Comparison of ENCODE assay signal across 8 mouse cellular contexts in the genomic region with DNA sequence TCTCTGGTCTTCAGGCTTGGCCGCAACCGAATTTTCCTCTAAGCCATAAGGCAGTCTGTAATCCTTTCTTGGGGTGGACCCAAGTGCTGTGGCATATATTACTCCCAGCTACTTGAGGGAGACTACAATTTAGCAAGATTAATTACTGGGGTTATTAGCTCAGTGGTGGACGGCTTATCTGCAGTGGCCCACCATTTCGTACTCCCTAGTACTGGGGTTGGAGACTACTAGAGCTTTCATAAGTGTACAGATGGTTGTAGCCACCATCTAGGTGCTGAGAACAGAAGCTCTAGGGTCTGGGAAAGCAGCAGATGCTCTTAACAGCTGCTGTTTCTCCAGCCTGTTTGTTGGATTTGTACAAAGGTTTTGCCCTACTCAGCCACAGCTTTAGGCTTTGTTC. TPM values are rescaled to one million over a fixed set of nuclear protein-coding genes. Genes with fewer than 3 reads are reported as not detected.
DNase-seq lines count a peak whose midpoint lies in the region; ATAC-seq and TF ChIP-seq lines count a peak whose summit lies in the region.

No protein-coding gene starts in this region.

- no peaks in the 10 kb centered on the region for H3K9me3 ChIP-seq in embryonic facial prominence, embryonic 12.5 days
- no peaks in the 10 kb centered on the region for H3K9me3 ChIP-seq in limb, embryonic 11.5 days (ENCODE audit: control insufficient read depth, low read length)

- H3K9ac ChIP-seq in embryonic facial prominence, embryonic 12.5 days: peak overlapping the region; percentile 83
- peak overlapping the region; percentile 75 for H3K9ac ChIP-seq in limb, embryonic 11.5 days (ENCODE audit: low read length)

- WGBS in embryonic facial prominence, embryonic 12.5 days: 34% methylated on average over 4 of the region's 4 CpGs
- WGBS in limb, embryonic 11.5 days: 31% methylated on average over 4 of the region's 4 CpGs

- H3K27me3 ChIP-seq in embryonic facial prominence, embryonic 12.5 days: no peaks in the 10 kb centered on the region
- no peaks in the 10 kb centered on the region for H3K27me3 ChIP-seq in limb, embryonic 11.5 days (ENCODE audit: control insufficient read depth, insufficient read depth, low read length)

- no peak overlapping the region; the same call in 1 of the 2 replicates for H3K27ac ChIP-seq in left cerebral cortex, adult 2 months
- H3K27ac ChIP-seq in embryonic facial prominence, embryonic 12.5 days: no peak overlapping the region
- H3K27ac ChIP-seq in limb, embryonic 11.5 days (replicated peaks; ENCODE audit: low read depth, low read length): no peak overlapping the region

- intact Hi-C loops in left cerebral cortex, adult 2 months (cut with DNase I): loop anchor here (1.0 to 5.0 kb wide), 3 partner anchors 36 to 152 kb away; a partner anchor contains a TSS

- ATAC-seq in embryonic facial prominence, embryonic 12.5 days (ENCODE audit: insufficient number of reproducible peaks, insufficient read depth, low FRiP score, low TSS enrichment): no peak
- ATAC-seq in limb, embryonic 11.5 days (ENCODE audit: insufficient number of reproducible peaks, low FRiP score, low TSS enrichment, low read depth): no peak

- H3K4me2 ChIP-seq in embryonic facial prominence, embryonic 12.5 days (replicated peaks): peak overlapping the region; percentile 67
- H3K4me2 ChIP-seq in limb, embryonic 11.5 days (ENCODE audit: low read depth, severe bottlenecking): peak overlapping the region; percentile 54

- peaks cover 36% of the 10 kb centered on the region for H3K36me3 ChIP-seq in embryonic facial prominence, embryonic 12.5 days
- H3K36me3 ChIP-seq in limb, embryonic 11.5 days (ENCODE audit: control insufficient read depth, insufficient read depth, low read length): peaks cover 29% of the 10 kb centered on the region

- peak overlapping the region; percentile 84 for H3K4me3 ChIP-seq in left cerebral cortex, adult 2 months
- H3K4me3 ChIP-seq in embryonic facial prominence, embryonic 12.5 days: peak overlapping the region; percentile 70
- H3K4me3 ChIP-seq in limb, embryonic 11.5 days (ENCODE audit: low read depth, low read length): peak overlapping the region; percentile 61

- DNase-seq in left cerebral cortex, adult 2 months (ENCODE audit: extremely low spot score in 1 of 2, low spot score in 2 of 2): no peak
- DNase-seq in left cerebral cortex, adult 18-20 months (ENCODE audit: low spot score in 2 of 2): no peak
- no peak for DNase-seq in limb, embryonic 11.5 days (ENCODE audit: low spot score)
- peak; percentile 59 for DNase-seq in retina, embryonic 14.5 days (ENCODE audit: low spot score)
- DNase-seq in thymus, postnatal 14 days: no peak
- no peak for DNase-seq in urinary bladder, postnatal 10 days (ENCODE audit: low spot score)
- DNase-seq in spleen, postnatal 36 days (ENCODE audit: low spot score in 2 of 2): no peak

- peaks cover 19% of the 10 kb centered on the region for H3K4me1 ChIP-seq in embryonic facial prominence, embryonic 12.5 days
- no peaks in the 10 kb centered on the region; the same call in 1 of the 2 replicates for H3K4me1 ChIP-seq in limb, embryonic 11.5 days (ENCODE audit: control insufficient read depth, insufficient read depth, low read length)

- no peak for TF ChIP-seq CTCF in left cerebral cortex, adult 2 months (IDR thresholded peaks at IDR 0.05)

RNA-seq across cellular contexts. Expression of a gene that starts 1.0 kb away (rescaled TPM):
- 100 to 1,000 TPM; 161 to 170 TPM for total RNA-seq in left cerebral cortex, adult 2 months (2021)
- total RNA-seq in left cerebral cortex, adult 18-20 months (2021): 100 to 1,000 TPM; 158 to 163 TPM
- polyA plus RNA-seq in embryonic facial prominence, embryonic 12.5 days (2016; fragmentation: Nextera tagmentation; extraction: Ambion mirVana): 523 and 525 TPM in 2 replicates
- polyA plus RNA-seq in limb, embryonic 11.5 days (2014; fragmentation: Nextera tagmentation; extraction: Ambion mirVana): 523 and 551 TPM in 2 replicates

RNA-seq across cellular contexts. Expression of a gene that starts 8.5 kb away (rescaled TPM):
- total RNA-seq in left cerebral cortex, adult 2 months (2021): 1 to 10 TPM; 3.5 to 3.9 TPM
- total RNA-seq in left cerebral cortex, adult 18-20 months (2021): 1 to 10 TPM; 3.7 to 4.4 TPM
- 6.2 and 7.7 TPM in 2 replicates for polyA plus RNA-seq in embryonic facial prominence, embryonic 12.5 days (2016; fragmentation: Nextera tagmentation; extraction: Ambion mirVana)
- 2.3 and 2.9 TPM in 2 replicates for polyA plus RNA-seq in limb, embryonic 11.5 days (2014; fragmentation: Nextera tagmentation; extraction: Ambion mirVana)
